Mouse (Mus musculus) neural tube, postnatal 0 days (tissue): ENCODE measurements around the gene Trim75. TPM values are rescaled to one million over a fixed set of nuclear protein-coding genes. Genes with fewer than 3 reads are reported as not detected.

ENCODE experiments used
- polyA plus RNA-seq: library from polyadenylated mRNA; unstranded; fragments of >200 nt; fragmentation: Nextera tagmentation; extraction: Ambion mirVana; gene quantifications from 2 replicates; pipeline ENCODE4 v1.2.1, GENCODE M21; 2015

Trim75 gene
- polyA plus RNA-seq = 0.25 TPM in 1 of 2 replicates, not detected in the other

DNA sequence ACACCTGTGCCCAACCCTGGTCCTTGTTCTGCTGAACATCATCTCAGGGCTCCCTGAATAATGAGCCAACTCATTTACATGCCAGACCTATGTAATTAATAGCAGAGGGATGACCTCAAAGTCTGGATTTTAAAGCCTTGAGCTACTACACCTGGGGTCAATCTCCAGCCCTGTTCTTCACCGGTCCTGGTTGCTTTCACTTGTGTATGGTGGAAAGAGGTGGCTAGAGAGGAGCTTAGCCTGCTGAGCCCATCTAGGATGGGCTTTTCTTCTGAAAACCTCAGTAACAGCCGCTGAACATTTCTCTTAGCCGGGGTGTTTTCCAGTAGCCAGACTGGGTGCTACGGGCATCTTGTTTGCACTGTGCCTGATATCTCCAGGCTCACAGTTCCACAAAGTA lies at the start of gene Trim75:
Gene Trim75, minus strand, starts transcription at position 101 of the 400 bp plus-strand sequence.

DNA sequence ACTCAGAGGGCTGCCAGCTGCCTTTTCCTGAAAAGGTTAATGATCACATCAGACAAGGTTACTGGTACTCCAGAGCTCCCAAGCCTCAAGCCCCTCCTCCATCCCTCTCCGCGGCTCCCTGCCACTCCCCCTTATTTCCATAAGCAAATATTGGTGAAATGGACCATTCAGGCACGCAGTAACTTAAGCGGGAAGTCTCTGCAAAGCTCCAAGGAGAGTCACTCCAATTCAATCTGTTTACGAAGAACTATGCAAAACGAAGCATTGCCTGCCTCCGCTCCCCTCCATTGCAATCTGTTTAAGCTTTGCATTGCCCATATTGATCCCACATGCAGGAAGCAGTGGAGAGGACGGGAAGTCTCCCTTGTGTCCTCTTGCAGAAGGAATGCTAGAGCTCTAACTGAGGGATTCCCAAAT lies 49.5 kb upstream of the Trim75 start, which contains the start of gene Apela:
Gene Apela, minus strand, starts transcription at position 220 of the 417 bp plus-strand sequence.

DNA sequence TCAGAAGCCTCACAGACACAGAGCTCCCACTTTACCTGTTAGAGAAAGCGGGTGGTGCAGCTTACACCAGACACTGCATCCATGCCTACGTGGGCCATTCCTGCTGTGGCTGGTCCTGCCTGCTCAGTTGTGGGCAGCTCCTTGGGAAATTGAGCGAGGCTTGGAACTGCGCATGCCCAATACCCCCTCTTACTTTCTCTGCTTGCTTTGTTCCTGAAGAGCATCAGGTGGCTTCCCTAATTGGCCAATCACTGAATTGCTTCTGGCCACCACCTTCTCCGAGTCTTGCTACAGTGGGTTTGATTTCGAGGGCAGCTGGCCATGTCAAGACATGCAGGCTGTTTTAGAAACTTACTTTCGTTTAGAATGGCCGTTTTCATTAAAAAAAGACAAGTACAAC lies 30.8 kb upstream of the Trim75 start, which contains the start of the genes Trim61 and Trim60:
Gene Trim61, minus strand, starts transcription at position 101 of the 400 bp plus-strand sequence.
Gene Trim60, minus strand, starts transcription at position 162 of the 400 bp plus-strand sequence.

DNA sequence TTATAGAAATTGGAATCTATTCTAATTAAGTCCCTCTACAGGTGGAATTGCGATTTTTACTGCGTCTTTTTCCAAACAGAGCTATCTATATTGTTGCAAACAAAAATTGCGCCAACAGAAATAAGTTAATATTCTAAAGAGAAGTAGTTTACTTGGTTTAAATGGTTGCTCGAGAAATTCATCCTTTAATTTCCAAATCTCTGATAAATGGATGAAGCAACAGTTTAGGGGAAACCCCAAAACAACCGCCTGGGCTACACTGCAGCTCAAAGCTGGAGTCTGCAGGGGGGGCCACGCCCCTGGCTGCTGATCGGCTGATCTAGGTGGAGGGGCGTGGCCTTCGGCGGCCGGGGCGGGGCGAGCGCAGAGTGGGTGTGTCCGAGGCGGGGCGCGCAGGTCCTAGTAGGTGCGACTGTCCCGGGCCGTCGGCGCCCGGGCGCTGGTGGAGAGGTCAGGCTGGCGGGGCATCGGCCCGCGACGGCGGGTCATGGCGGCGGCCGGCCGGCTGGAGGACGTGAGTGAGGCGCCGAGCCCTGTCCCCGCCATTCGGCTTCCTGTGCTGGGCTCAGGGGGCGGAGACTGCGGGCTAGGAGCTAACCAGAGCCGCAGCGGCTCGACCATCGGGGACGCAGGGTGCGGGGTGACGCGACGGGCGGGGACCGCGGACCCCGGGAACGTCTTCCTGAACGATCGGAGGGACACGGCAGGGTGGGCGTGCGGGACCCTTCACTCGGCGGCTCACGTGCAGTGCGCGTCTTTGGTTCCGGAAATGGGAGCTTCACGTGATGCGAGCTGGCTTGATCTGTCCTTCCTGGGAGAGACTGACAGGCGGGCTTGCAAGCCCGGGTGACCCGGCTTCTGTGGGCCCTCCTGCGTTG lies 40.6 kb downstream of the Trim75 start, which contains the start of gene Tmem192:
Gene Tmem192, plus strand, starts transcription at position 366 of the 878 bp plus-strand sequence.

Other genes starting within 250 kb of the Trim75 start
- 32.8 and 33.3 TPM in 2 replicates for gene Klhl2, start 137.8 kb downstream of the Trim75 start, polyA plus RNA-seq
- gene Tmem192, start 40.6 kb downstream of the Trim75 start, polyA plus RNA-seq = 47.2 and 52.4 TPM in 2 replicates
- gene Trim61, start 30.7 kb upstream of the Trim75 start, polyA plus RNA-seq = 0.15 TPM in 1 of 2 replicates, not detected in the other
- 0.08 TPM in 1 of 2 replicates, not detected in the other for gene Trim60, start 30.8 kb upstream of the Trim75 start, polyA plus RNA-seq
- gene Apela, start 49.5 kb upstream of the Trim75 start, polyA plus RNA-seq = 2.0 and 2.8 TPM in 2 replicates
- gene Gm10663, start 87.2 kb upstream of the Trim75 start, polyA plus RNA-seq = not detected in 2 replicates
- not detected in 2 replicates for gene BC030870, start 141.7 kb upstream of the Trim75 start, polyA plus RNA-seq